22 mouse cellular contexts compared by ENCODE assay signal in genomic region chr3:141616718-141617117, GRCm38 (mm10).
DNase-seq lines count a peak whose midpoint lies in the region; TF ChIP-seq lines count a peak whose summit lies in the region.
"Had no signal": no experiment of that assay in that cellular context is flagged by ENCODE, and none has a peak within 500 bp of the region (broad histone marks: within the 10 kb centered on the region; RNA-seq: fewer than 3 reads in every experiment).

No protein-coding gene starts in this region.

- intact Hi-C loops in gastrocnemius, adult 2 months (cut with DNase I) = no loop called here

- DNase-seq in frontal cortex, adult 2 months (ENCODE audit: extremely low spot score in 1 of 2, low spot score in 1 of 2) = peak; percentile 38 to 65
- no peak for DNase-seq in frontal cortex, postnatal 14 days (ENCODE audit: low spot score in 2 of 2)
- DNase-seq in right cerebral cortex, postnatal 10 days (ENCODE audit: low spot score in 2 of 2) = peak; percentile 45 to 63
- DNase-seq in right cerebral cortex, postnatal 14 days = no peak
- peak; percentile 31 to 47 for DNase-seq in left cerebral cortex, adult 9 months (ENCODE audit: low spot score in 2 of 2)
- DNase-seq in ovary, postnatal 14 days (ENCODE audit: low spot score) = no peak
- no peak for DNase-seq in gastrocnemius, adult 2 months
- DNase-seq: adrenal gland, postnatal 36 days; B cell, adult 2 months; kidney, adult 8-10 months; kidney, postnatal 10 days; lung, adult 18-20 months; lung, postnatal 10 days; right cerebral cortex, postnatal 25 days; spleen, adult 18-20 months; thymus, postnatal 14 days had no signal

- H3K27ac ChIP-seq in gastrocnemius, adult 2 months = no peak overlapping the region
- H3K27ac ChIP-seq: heart, embryonic 15.5 days; hindbrain, embryonic 15.5 days; intestine, embryonic 15.5 days; limb, embryonic 13.5 days; liver, embryonic 12.5 days; midbrain, embryonic 10.5 days had no signal

- H3K4me3 ChIP-seq in gastrocnemius, adult 2 months = no peak overlapping the region
- H3K4me3 ChIP-seq: heart, embryonic 15.5 days; hindbrain, embryonic 15.5 days; intestine, embryonic 15.5 days; limb, embryonic 13.5 days; liver, embryonic 12.5 days; midbrain, embryonic 10.5 days had no signal

- no peak for TF ChIP-seq CTCF in gastrocnemius, adult 2 months (IDR thresholded peaks at IDR 0.05)

Comparison
In these comparisons a context has a peak if more than half of its experiments do, and no peak if none do; other contexts are left out.
1. DNase-seq: peak in frontal cortex, adult 2 months (2 of 2), right cerebral cortex, postnatal 10 days (2 of 2) and left cerebral cortex, adult 9 months (2 of 2); none in frontal cortex, postnatal 14 days (0 of 2), right cerebral cortex, postnatal 14 days (single experiment), ovary, postnatal 14 days (single experiment) and gastrocnemius, adult 2 months (single experiment).